Mouse (Mus musculus): ENCODE results near the gene Pvr. TPM values are rescaled to one million over a fixed set of nuclear protein-coding genes. Genes with fewer than 3 reads are reported as not detected.

Pvr gene
- polyA plus RNA-seq, 1 experiment from 2014 or later, result 10.3 TPM

DNA sequence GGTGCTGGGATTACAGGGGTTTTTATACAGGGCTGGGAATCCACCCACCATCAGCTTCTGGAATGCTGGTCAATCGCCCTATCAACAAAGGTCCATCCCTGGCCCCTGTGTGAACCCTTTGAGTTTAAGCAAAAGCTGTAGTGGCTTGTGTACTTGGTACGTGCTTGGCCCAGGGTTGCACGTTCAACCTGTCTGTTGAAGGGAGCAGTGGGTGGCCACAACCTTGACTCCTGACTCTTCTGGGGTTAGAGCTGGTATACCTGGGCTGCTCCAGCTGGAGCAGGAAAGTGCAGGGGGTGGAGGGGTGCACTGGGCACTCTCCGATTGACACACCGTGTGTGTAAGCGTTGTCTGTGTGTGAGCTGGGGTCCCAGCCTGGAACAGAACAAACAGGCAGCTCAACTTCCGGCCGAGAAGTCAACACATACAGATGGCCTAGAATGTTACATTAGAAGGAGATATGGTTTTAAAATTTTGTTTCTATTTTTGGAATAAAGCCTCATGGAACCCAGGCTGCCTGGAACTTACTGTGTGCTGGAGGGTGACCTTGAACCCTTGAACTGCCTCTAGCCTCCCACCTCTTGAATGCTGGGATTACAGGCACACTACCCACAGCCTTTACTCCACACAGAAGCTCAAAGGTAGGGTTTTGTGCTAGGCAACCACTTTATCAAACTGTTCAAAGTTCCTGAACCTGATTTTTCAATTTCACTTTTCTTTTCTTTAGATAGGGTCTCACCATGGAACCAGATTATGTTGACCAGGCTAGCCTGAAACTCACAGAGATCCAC is 55.5 kb downstream of the Pvr start:
- WGBS, result 82% methylated on average over 8 of the region's 8 CpGs
- H3K4me1 ChIP-seq (replicated peaks; ENCODE audit: control insufficient read depth, insufficient read depth, low read length), result no peaks in the 10 kb centered on the region
- H3K27ac ChIP-seq (ENCODE audit: low read length), result no peak overlapping the region
- H3K4me3 ChIP-seq (replicated peaks; ENCODE audit: low read length), result no peak overlapping the region
- H3K27me3 ChIP-seq (replicated peaks; ENCODE audit: control insufficient read depth, insufficient read depth, low read length), result no peaks in the 10 kb centered on the region
- no peaks in the 10 kb centered on the region for H3K9me3 ChIP-seq (ENCODE audit: control insufficient read depth, low read length)
- H3K9ac ChIP-seq (replicated peaks; ENCODE audit: low read depth, low read length), result no peak overlapping the region
- no peak overlapping the region for H3K4me2 ChIP-seq (ENCODE audit: low read length)
- no peaks in the 10 kb centered on the region for H3K36me3 ChIP-seq (ENCODE audit: control insufficient read depth, insufficient read depth)
- no peak for ATAC-seq

- H3K4me3 ChIP-seq (replicated peaks; ENCODE audit: low read length), result no peak overlapping the region
- H3K36me3 ChIP-seq (ENCODE audit: control insufficient read depth, insufficient read depth), result no peaks in the 10 kb centered on the region
- ATAC-seq, result no peak
- H3K27ac ChIP-seq (ENCODE audit: low read length), result no peak overlapping the region
- H3K4me2 ChIP-seq (ENCODE audit: low read length), result no peak overlapping the region
- H3K9ac ChIP-seq (replicated peaks; ENCODE audit: low read depth, low read length), result no peak overlapping the region
- 30% methylated on average over 2 of the region's 2 CpGs for WGBS
- no peaks in the 10 kb centered on the region for H3K27me3 ChIP-seq (replicated peaks; ENCODE audit: control insufficient read depth, insufficient read depth, low read length)
- H3K9me3 ChIP-seq (ENCODE audit: control insufficient read depth, low read length), result no peaks in the 10 kb centered on the region
- no peaks in the 10 kb centered on the region for H3K4me1 ChIP-seq (replicated peaks; ENCODE audit: control insufficient read depth, insufficient read depth, low read length)
Measured at GRCm38 (mm10) chr7:19864241-19864640, 56.7 kb downstream of the Pvr start.

- Histone ChIP-seq H3K9me3 (ENCODE audit: control insufficient read depth, low read length) (no peaks in the 10 kb centered on the region), H3K4me2 (ENCODE audit: low read length) (no peak within 1 kb of the TSS), H3K36me3 (ENCODE audit: control insufficient read depth, insufficient read depth) (no peaks in the 10 kb centered on the region), H3K4me3 (replicated peaks; ENCODE audit: low read length) (no peak within 1 kb of the TSS), H3K27ac (ENCODE audit: low read length) (no peak within 1 kb of the TSS), H3K4me1 (replicated peaks; ENCODE audit: control insufficient read depth, insufficient read depth, low read length) (no peaks in the 10 kb centered on the region), H3K27me3 (replicated peaks; ENCODE audit: control insufficient read depth, insufficient read depth, low read length) (no peaks in the 10 kb centered on the region), H3K9ac (replicated peaks; ENCODE audit: low read depth, low read length) (no peak within 1 kb of the TSS)
- 83% methylated on average over 9 of the region's 9 CpGs for WGBS
- ATAC-seq, result no peak
Measured at GRCm38 (mm10) chr7:19861199-19861598, 59.8 kb downstream of the Pvr start, which contains the start of gene Ceacam16. Ceacam16 (minus strand) TSS chr7:19861299.

DNA sequence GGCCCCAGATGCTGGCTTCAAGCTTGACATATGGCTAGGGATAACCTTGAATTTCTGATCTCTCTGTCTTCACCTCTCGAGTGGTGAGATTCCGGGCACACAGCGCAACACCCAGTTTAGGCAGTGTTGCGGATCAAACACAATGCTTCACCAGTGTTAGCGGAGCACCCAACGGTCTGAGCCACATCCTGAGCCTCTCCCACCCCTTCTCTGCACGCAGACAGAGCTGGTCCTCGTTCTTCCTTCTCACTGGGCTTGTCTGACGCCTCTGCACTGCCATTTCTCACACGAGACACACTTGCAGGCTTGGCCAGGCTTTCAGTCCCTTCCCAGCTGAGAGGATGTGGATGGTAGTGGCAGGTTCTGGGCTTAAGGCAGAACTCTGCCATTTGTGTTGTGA is 61.2 kb downstream of the Pvr start:
- no peak for ATAC-seq
- no peaks in the 10 kb centered on the region for H3K36me3 ChIP-seq (ENCODE audit: control insufficient read depth, insufficient read depth)
- no peaks in the 10 kb centered on the region for H3K27me3 ChIP-seq (replicated peaks; ENCODE audit: control insufficient read depth, insufficient read depth, low read length)
- H3K4me2 ChIP-seq (ENCODE audit: low read length), result no peak overlapping the region
- no peaks in the 10 kb centered on the region for H3K9me3 ChIP-seq (ENCODE audit: control insufficient read depth, low read length)
- no peak overlapping the region for H3K27ac ChIP-seq (ENCODE audit: low read length)
- WGBS, result 78% methylated on average over 10 of the region's 10 CpGs
- no peak overlapping the region for H3K4me3 ChIP-seq (replicated peaks; ENCODE audit: low read length)
- no peak overlapping the region for H3K9ac ChIP-seq (replicated peaks; ENCODE audit: low read depth, low read length)
- no peaks in the 10 kb centered on the region for H3K4me1 ChIP-seq (replicated peaks; ENCODE audit: control insufficient read depth, insufficient read depth, low read length)

- peaks cover 5% of the 10 kb centered on the region; the same call in 1 of the 2 replicates for H3K4me1 ChIP-seq (replicated peaks; ENCODE audit: control insufficient read depth, insufficient read depth, low read length)
- WGBS, result 85% methylated on average over 6 of the region's 6 CpGs
- H3K9ac ChIP-seq (replicated peaks; ENCODE audit: low read depth, low read length), result no peak overlapping the region
- ATAC-seq, result no peak
- H3K27me3 ChIP-seq (replicated peaks; ENCODE audit: control insufficient read depth, insufficient read depth, low read length), result no peaks in the 10 kb centered on the region
- H3K9me3 ChIP-seq (ENCODE audit: control insufficient read depth, low read length), result no peaks in the 10 kb centered on the region
- no peak overlapping the region for H3K27ac ChIP-seq (ENCODE audit: low read length)
- no peak overlapping the region for H3K4me3 ChIP-seq (replicated peaks; ENCODE audit: low read length)
- no peaks in the 10 kb centered on the region for H3K36me3 ChIP-seq (ENCODE audit: control insufficient read depth, insufficient read depth)
- H3K4me2 ChIP-seq (ENCODE audit: low read length), result no peak overlapping the region
Measured at GRCm38 (mm10) chr7:19856283-19856682, 64.7 kb downstream of the Pvr start.

DNA sequence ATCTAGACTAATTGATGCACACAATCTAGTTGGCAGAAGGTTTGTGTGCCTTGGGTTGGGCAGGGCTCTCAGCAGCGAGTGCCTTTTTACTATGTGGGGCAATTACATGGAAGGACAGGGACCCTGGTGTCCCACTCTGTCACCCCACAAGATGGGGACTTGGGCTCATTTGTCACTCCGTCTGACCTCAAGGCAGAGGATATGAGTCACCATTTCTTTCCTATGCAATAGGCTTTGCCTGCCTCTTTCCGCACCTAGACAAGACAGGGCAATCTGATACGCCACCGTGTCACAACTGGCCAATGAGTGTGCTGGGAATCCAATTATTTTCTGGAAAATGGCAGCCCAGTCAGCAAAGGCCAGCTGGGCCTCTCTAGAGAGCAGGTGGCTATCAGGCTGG is 65.3 kb downstream of the Pvr start:
- ATAC-seq, result no peak
- H3K36me3 ChIP-seq (ENCODE audit: control insufficient read depth, insufficient read depth), result no peaks in the 10 kb centered on the region
- H3K4me1 ChIP-seq (replicated peaks; ENCODE audit: control insufficient read depth, insufficient read depth, low read length), result peaks cover 5% of the 10 kb centered on the region; the same call in 1 of the 2 replicates
- H3K27me3 ChIP-seq (replicated peaks; ENCODE audit: control insufficient read depth, insufficient read depth, low read length), result no peaks in the 10 kb centered on the region
- no peak overlapping the region for H3K4me2 ChIP-seq (ENCODE audit: low read length)
- 90% methylated on average over 5 of the region's 5 CpGs for WGBS
- no peak overlapping the region for H3K9ac ChIP-seq (replicated peaks; ENCODE audit: low read depth, low read length)
- no peaks in the 10 kb centered on the region for H3K9me3 ChIP-seq (ENCODE audit: control insufficient read depth, low read length)
- no peak overlapping the region for H3K27ac ChIP-seq (ENCODE audit: low read length)
- no peak overlapping the region for H3K4me3 ChIP-seq (replicated peaks; ENCODE audit: low read length)

Other genes with a start within 250 kb of the Pvr start
- gene Apoc2, start 243.2 kb downstream of the Pvr start, polyA plus RNA-seq (2015; fragmentation: Nextera tagmentation; extraction: Ambion mirVana), result not detected in 2 replicates
- gene Gm44805, start 239.7 kb downstream of the Pvr start, polyA plus RNA-seq (2015; fragmentation: Nextera tagmentation; extraction: Ambion mirVana), result not detected in 2 replicates
- not detected in 2 replicates for gene Apoc4, start 239.7 kb downstream of the Pvr start, polyA plus RNA-seq (2015; fragmentation: Nextera tagmentation; extraction: Ambion mirVana)
- 0.58 and 1.8 TPM in 2 replicates for gene Apoc1, start 228.5 kb downstream of the Pvr start, polyA plus RNA-seq (2015; fragmentation: Nextera tagmentation; extraction: Ambion mirVana)
- gene Apoe, start 222.0 kb downstream of the Pvr start, polyA plus RNA-seq (2015; fragmentation: Nextera tagmentation; extraction: Ambion mirVana), result 269 and 326 TPM in 2 replicates
- 109 TPM in 2 replicates for gene Tomm40, start 205.7 kb downstream of the Pvr start, polyA plus RNA-seq (2015; fragmentation: Nextera tagmentation; extraction: Ambion mirVana)
- 42.3 and 48.4 TPM in 2 replicates for gene Nectin2, start 170.7 kb downstream of the Pvr start, polyA plus RNA-seq (2015; fragmentation: Nextera tagmentation; extraction: Ambion mirVana)
- 7.9 and 8.8 TPM in 2 replicates for gene Bcam, start 150.1 kb downstream of the Pvr start, polyA plus RNA-seq (2015; fragmentation: Nextera tagmentation; extraction: Ambion mirVana)
- not detected in 2 replicates for gene Cblc, start 124.4 kb downstream of the Pvr start, polyA plus RNA-seq (2015; fragmentation: Nextera tagmentation; extraction: Ambion mirVana)
- gene Bcl3, start 98.4 kb downstream of the Pvr start, polyA plus RNA-seq (2015; fragmentation: Nextera tagmentation; extraction: Ambion mirVana), result 0.30 and 0.92 TPM in 2 replicates
- 8.8 and 11.8 TPM in 2 replicates for gene Gm19345, start 69.2 kb downstream of the Pvr start, polyA plus RNA-seq (2015; fragmentation: Nextera tagmentation; extraction: Ambion mirVana)
- gene Ceacam16, start 59.9 kb downstream of the Pvr start, polyA plus RNA-seq (2015; fragmentation: Nextera tagmentation; extraction: Ambion mirVana), result 0.46 and 0.77 TPM in 2 replicates
- not detected in 2 replicates for gene Ceacam19, start 33.2 kb downstream of the Pvr start, polyA plus RNA-seq (2015; fragmentation: Nextera tagmentation; extraction: Ambion mirVana)
- not detected in 2 replicates for gene Igsf23, start 29.6 kb upstream of the Pvr start, polyA plus RNA-seq (2015; fragmentation: Nextera tagmentation; extraction: Ambion mirVana)
- not detected in 2 replicates for gene Ceacam20, start 44.3 kb upstream of the Pvr start, polyA plus RNA-seq (2015; fragmentation: Nextera tagmentation; extraction: Ambion mirVana)
- gene Nlrp9b, start 70.3 kb upstream of the Pvr start, polyA plus RNA-seq (2015; fragmentation: Nextera tagmentation; extraction: Ambion mirVana), result not detected in 2 replicates
- gene Vmn1r91, start 178.5 kb upstream of the Pvr start, polyA plus RNA-seq (2015; fragmentation: Nextera tagmentation; extraction: Ambion mirVana), result not detected in 2 replicates
- gene Gm16442, start 201.4 kb upstream of the Pvr start, polyA plus RNA-seq (2015; fragmentation: Nextera tagmentation; extraction: Ambion mirVana), result not detected in 2 replicates
- not detected in 2 replicates for gene Vmn1r93, start 217.9 kb upstream of the Pvr start, polyA plus RNA-seq (2015; fragmentation: Nextera tagmentation; extraction: Ambion mirVana)
- not detected in 2 replicates for gene Vmn1r94, start 247.2 kb upstream of the Pvr start, polyA plus RNA-seq (2015; fragmentation: Nextera tagmentation; extraction: Ambion mirVana)